7 mouse cellular contexts compared by ENCODE assay signal in genomic region chr9:64771236-64771635, GRCm38 (mm10). TPM values are rescaled to one million over a fixed set of nuclear protein-coding genes. Genes with fewer than 3 reads are reported as not detected.
A peak's percentile ranks its signal among the peaks of the same experiment; 100 is the strongest.
DNase-seq lines count a peak whose midpoint lies in the region; ATAC-seq and TF ChIP-seq lines count a peak whose summit lies in the region.

No protein-coding gene starts in this region.

- no peak for TF ChIP-seq EP300 in lung, postnatal 0 days (IDR thresholded peaks at IDR 0.05)

- H3K27me3 ChIP-seq in lung, postnatal 0 days (replicated peaks; ENCODE audit: insufficient read depth, low read length) = no peaks in the 10 kb centered on the region
- H3K27me3 ChIP-seq in heart, embryonic 13.5 days (replicated peaks) = no peaks in the 10 kb centered on the region
- H3K27me3 ChIP-seq in intestine, postnatal 0 days (replicated peaks; ENCODE audit: control insufficient read depth, insufficient read depth, low read length) = no peaks in the 10 kb centered on the region

- no peak overlapping the region for H3K27ac ChIP-seq in lung, postnatal 0 days (ENCODE audit: low read length)
- peak overlapping the region; percentile 26; the same call in 1 of the 2 replicates for H3K27ac ChIP-seq in heart, embryonic 13.5 days (replicated peaks)
- H3K27ac ChIP-seq in intestine, postnatal 0 days (ENCODE audit: low read depth, low read length) = no peak overlapping the region

- peaks cover 3% of the 10 kb centered on the region; the same call in 1 of the 2 replicates for H3K4me1 ChIP-seq in lung, postnatal 0 days (ENCODE audit: insufficient read depth, low read depth, low read length)
- H3K4me1 ChIP-seq in heart, embryonic 13.5 days = peaks cover 49% of the 10 kb centered on the region
- H3K4me1 ChIP-seq in intestine, postnatal 0 days (replicated peaks; ENCODE audit: control insufficient read depth, insufficient read depth, low read length) = no peaks in the 10 kb centered on the region

- DNase-seq in lung, postnatal 0 days (ENCODE audit: low spot score) = peak; percentile 42
- DNase-seq in lung, adult 18-20 months = no peak
- peak; percentile 74 for DNase-seq in brain, adult 2 months (ENCODE audit: low read depth, low spot score)
- peak; percentile 56 to 70 for DNase-seq in left cerebral cortex, postnatal 14 days (ENCODE audit: low spot score in 2 of 2)
- peak; percentile 32 to 51 for DNase-seq in right cerebral cortex, postnatal 36 days (ENCODE audit: low spot score in 2 of 2)

- no peak overlapping the region for H3K4me3 ChIP-seq in lung, postnatal 0 days (ENCODE audit: low read depth, low read length)
- H3K4me3 ChIP-seq in heart, embryonic 13.5 days = no peak overlapping the region
- H3K4me3 ChIP-seq in intestine, postnatal 0 days (ENCODE audit: low read depth, low read length) = no peak overlapping the region

- peak; percentile 20; the same call in 1 of the 2 replicates for ATAC-seq in lung, postnatal 0 days
- ATAC-seq in heart, embryonic 13.5 days (ENCODE audit: extremely low read depth, insufficient number of reproducible peaks, low FRiP score, low TSS enrichment) = no peak
- no peak for ATAC-seq in intestine, postnatal 0 days

- 37% methylated on average over 5 of the region's 5 CpGs for WGBS in lung, postnatal 0 days
- 31% methylated on average over 5 of the region's 5 CpGs for WGBS in heart, embryonic 13.5 days
- 59% methylated on average over 5 of the region's 5 CpGs for WGBS in intestine, postnatal 0 days

- H3K4me2 ChIP-seq in lung, postnatal 0 days (replicated peaks; ENCODE audit: low read depth, low read length) = no peak overlapping the region
- H3K4me2 ChIP-seq in heart, embryonic 13.5 days = peak overlapping the region; percentile 19; the same call in 1 of the 2 replicates
- H3K4me2 ChIP-seq in intestine, postnatal 0 days (replicated peaks; ENCODE audit: low read depth) = no peak overlapping the region

- H3K36me3 ChIP-seq in lung, postnatal 0 days (ENCODE audit: insufficient read depth, low read length) = no peaks in the 10 kb centered on the region
- H3K36me3 ChIP-seq in heart, embryonic 13.5 days = no peaks in the 10 kb centered on the region
- H3K36me3 ChIP-seq in intestine, postnatal 0 days (ENCODE audit: control insufficient read depth, insufficient read depth) = no peaks in the 10 kb centered on the region

- no peak overlapping the region for H3K9ac ChIP-seq in lung, postnatal 0 days (replicated peaks; ENCODE audit: low read depth)
- H3K9ac ChIP-seq in heart, embryonic 13.5 days = no peak overlapping the region
- no peak overlapping the region for H3K9ac ChIP-seq in intestine, postnatal 0 days (ENCODE audit: low read depth, low read length)

- intact Hi-C loops in left cerebral cortex, postnatal 14 days (cut with DNase I) = no loop called here

- H3K9me3 ChIP-seq in lung, postnatal 0 days (ENCODE audit: low read length) = no peaks in the 10 kb centered on the region
- no peaks in the 10 kb centered on the region for H3K9me3 ChIP-seq in heart, embryonic 13.5 days
- H3K9me3 ChIP-seq in intestine, postnatal 0 days (ENCODE audit: control insufficient read depth) = no peaks in the 10 kb centered on the region

- TF ChIP-seq CTCF in lung, postnatal 0 days (IDR thresholded peaks at IDR 0.05) = no peak
- no peak for TF ChIP-seq CTCF in intestine, postnatal 0 days (IDR thresholded peaks at IDR 0.05; ENCODE audit: low read depth)

RNA-seq across cellular contexts. Expression of gene Rab11a, which starts 33.7 kb away (rescaled TPM):
- 608 and 674 TPM in 2 replicates for polyA plus RNA-seq in lung, postnatal 0 days (2015; fragmentation: Nextera tagmentation; extraction: Ambion mirVana)
- polyA plus RNA-seq in heart, embryonic 13.5 days (2015; fragmentation: Nextera tagmentation; extraction: Ambion mirVana) = 335 and 366 TPM in 2 replicates
- 100 to 1,000 TPM; 296 to 301 TPM for total RNA-seq in left cerebral cortex, postnatal 14 days (2021)
- 1,986 and 2,053 TPM in 2 replicates for polyA plus RNA-seq in intestine, postnatal 0 days (2015; fragmentation: Nextera tagmentation; extraction: Ambion mirVana)

RNA-seq across cellular contexts. Expression of gene Dennd4a, which starts 39.9 kb away (rescaled TPM):
- polyA plus RNA-seq in lung, postnatal 0 days (2015; fragmentation: Nextera tagmentation; extraction: Ambion mirVana) = 6.3 and 7.1 TPM in 2 replicates
- 4.8 and 5.9 TPM in 2 replicates for polyA plus RNA-seq in heart, embryonic 13.5 days (2015; fragmentation: Nextera tagmentation; extraction: Ambion mirVana)
- total RNA-seq in left cerebral cortex, postnatal 14 days (2021) = 10 to 100 TPM; 61.8 to 68.9 TPM
- polyA plus RNA-seq in intestine, postnatal 0 days (2015; fragmentation: Nextera tagmentation; extraction: Ambion mirVana) = 2.8 and 3.1 TPM in 2 replicates

Comparison
In these comparisons a context has a peak if more than half of its experiments do, and no peak if none do; other contexts are left out.
1. DNase-seq: peak in lung, postnatal 0 days (single experiment), brain, adult 2 months (single experiment), left cerebral cortex, postnatal 14 days (2 of 2) and right cerebral cortex, postnatal 36 days (2 of 2); none in lung, adult 18-20 months (0 of 2).